Mouse (Mus musculus) retina, postnatal 7 days (tissue): Measurements from ENCODE around the gene Gm20390.
"Not testable (repeated sequence)": the region's sequence is repeated elsewhere in the genome, so short reads cannot be mapped to it uniquely, and the experiment has no call there.

ENCODE experiments used
- DNase-seq: peaks from one replicate; pipeline ENCODE4 v3.0.0-alpha.2; 2012; ENCODE audit warnings: low read depth, low spot score

The Gm20390 gene

GRCm38 (mm10) chr11:93965391-93965790 lies 2.7 kb downstream of the Gm20390 start:
- no peak for DNase-seq

- no peak for DNase-seq
Measured at GRCm38 (mm10) chr11:93963013-93963412, 5.1 kb downstream of the Gm20390 start.

- DNase-seq = no peak
Measured at GRCm38 (mm10) chr11:93961482-93961881, 6.6 kb downstream of the Gm20390 start.

GRCm38 (mm10) chr11:93957746-93958145 lies 10.3 kb downstream of the Gm20390 start:
- no peak for DNase-seq

GRCm38 (mm10) chr11:93957031-93957555 lies 11.0 kb downstream of the Gm20390 start:
- DNase-seq = no peak

GRCm38 (mm10) chr11:93956159-93956558 lies 11.9 kb downstream of the Gm20390 start, which contains the start of gene Nme2:
TSS of gene Nme2 (minus strand) at chr11:93956259.
- no peak for DNase-seq

- DNase-seq = peak; percentile 60
Measured at GRCm38 (mm10) chr11:93955256-93956150, 12.6 kb downstream of the Gm20390 start.

GRCm38 (mm10) chr11:93954738-93955255 lies 13.3 kb downstream of the Gm20390 start:
- DNase-seq = no peak

- no peak for DNase-seq
Measured at GRCm38 (mm10) chr11:93952376-93952775, 15.7 kb downstream of the Gm20390 start.

GRCm38 (mm10) chr11:93950045-93950444 lies 18.0 kb downstream of the Gm20390 start:
- no peak for DNase-seq

GRCm38 (mm10) chr11:93948887-93949567 lies 19.1 kb downstream of the Gm20390 start:
- no peak for DNase-seq

- no peak for DNase-seq
Measured at GRCm38 (mm10) chr11:93944986-93945385, 23.1 kb downstream of the Gm20390 start.

GRCm38 (mm10) chr11:93940906-93941305 lies 27.2 kb downstream of the Gm20390 start:
- DNase-seq = no peak

- DNase-seq = no peak
Measured at GRCm38 (mm10) chr11:93929106-93929505, 39.0 kb downstream of the Gm20390 start.

GRCm38 (mm10) chr11:93915019-93915418 lies 53.1 kb downstream of the Gm20390 start:
- not testable (repeated sequence) for DNase-seq

- DNase-seq = no peak
Measured at GRCm38 (mm10) chr11:93911603-93912002, 56.5 kb downstream of the Gm20390 start.

GRCm38 (mm10) chr11:93908829-93909228 lies 59.3 kb downstream of the Gm20390 start:
- no peak for DNase-seq

- DNase-seq = no peak
Measured at GRCm38 (mm10) chr11:93907839-93908238, 60.3 kb downstream of the Gm20390 start.

GRCm38 (mm10) chr11:93906834-93907233 lies 61.3 kb downstream of the Gm20390 start:
- no peak for DNase-seq
